Mouse (Mus musculus): Measurements from ENCODE around the gene Selenow. TPM values are rescaled to one million over a fixed set of nuclear protein-coding genes. Genes with fewer than 3 reads are reported as not detected.

Gene Selenow
- polyA plus RNA-seq, 1 experiment: 474 TPM

DNA sequence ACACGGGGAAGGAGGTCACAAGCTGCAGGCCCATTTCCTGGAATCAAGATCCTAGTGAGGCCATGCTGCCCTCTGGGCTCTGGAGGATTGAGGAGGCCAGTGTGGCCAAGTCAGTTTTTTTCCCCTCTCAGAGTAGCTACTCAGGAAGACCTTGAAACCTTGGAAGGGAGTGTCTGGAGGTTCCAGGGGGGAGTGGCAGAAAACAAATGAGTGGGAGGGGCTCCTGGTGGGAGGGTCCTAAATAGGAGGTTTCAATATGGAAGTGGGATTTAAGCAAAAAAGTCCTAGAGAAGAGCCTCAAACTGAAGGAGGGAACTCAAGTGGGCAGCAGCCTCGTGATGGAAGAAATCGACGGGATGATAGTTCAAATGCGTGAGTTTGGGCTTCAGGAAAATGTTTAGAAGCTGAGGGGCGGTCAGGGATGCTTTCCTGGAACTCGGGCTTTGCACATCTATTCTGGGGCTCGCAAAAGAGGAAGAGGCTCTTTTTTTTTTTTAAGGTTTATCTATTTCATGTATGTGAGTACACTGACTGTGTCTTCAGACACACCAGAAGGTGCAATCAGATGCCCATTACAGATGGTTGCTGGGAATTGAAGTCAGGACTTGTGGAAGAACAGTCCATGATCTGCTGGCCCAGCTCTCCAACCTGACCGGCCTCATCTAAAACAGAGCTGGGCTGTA lies 20.7 kb downstream of the Selenow start:
- H3K27me3 ChIP-seq (ENCODE audit: control insufficient read depth, insufficient read depth, low read length): no peaks in the 10 kb centered on the region
- 63% methylated on average over 9 of the region's 9 CpGs for WGBS
- H3K36me3 ChIP-seq (ENCODE audit: control insufficient read depth, insufficient read depth, low read length): no peaks in the 10 kb centered on the region
- DNase-seq: no peak
- no peaks in the 10 kb centered on the region for H3K4me1 ChIP-seq (replicated peaks; ENCODE audit: control insufficient read depth, insufficient read depth, low read length)
- no peak for TF ChIP-seq CTCF (IDR thresholded peaks at IDR 0.05; ENCODE audit: borderline replicate concordance, control insufficient read depth, extremely low read depth, insufficient read depth, low read length, poor library complexity)
- TF ChIP-seq POLR2A (IDR thresholded peaks at IDR 0.05; ENCODE audit: control insufficient read depth, extremely low read depth, insufficient read depth, low read length, poor library complexity): no peak
- H3K27ac ChIP-seq (ENCODE audit: control insufficient read depth, insufficient read depth, low read length): no peak overlapping the region
- H3K4me3 ChIP-seq (ENCODE audit: control insufficient read depth, insufficient read depth, low read length): no peak overlapping the region

DNA sequence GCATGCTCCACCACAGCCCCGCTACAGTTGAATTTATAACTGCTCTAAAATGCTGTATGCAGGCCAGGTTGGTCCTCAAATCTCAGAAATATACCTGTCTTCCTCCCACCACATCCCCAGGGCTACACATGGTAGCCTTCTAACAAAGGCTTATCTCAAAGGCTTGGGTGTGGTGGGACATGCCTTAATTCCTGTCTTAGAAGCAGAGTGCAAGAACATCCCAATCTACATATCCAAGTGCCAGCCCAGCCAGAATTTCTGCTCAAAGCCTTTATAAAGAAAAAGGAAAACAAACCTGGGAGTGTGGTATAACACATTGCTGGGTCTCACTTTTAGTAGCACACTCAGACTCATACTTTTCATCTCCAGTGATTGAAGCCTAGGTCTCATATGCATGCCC lies 28.0 kb downstream of the Selenow start:
- H3K27ac ChIP-seq (ENCODE audit: control insufficient read depth, insufficient read depth, low read length): no peak overlapping the region
- 76% methylated on average over 1 of the region's 1 CpGs for WGBS
- H3K27me3 ChIP-seq (ENCODE audit: control insufficient read depth, insufficient read depth, low read length): no peaks in the 10 kb centered on the region
- H3K4me1 ChIP-seq (replicated peaks; ENCODE audit: control insufficient read depth, insufficient read depth, low read length): no peaks in the 10 kb centered on the region
- H3K36me3 ChIP-seq (ENCODE audit: control insufficient read depth, insufficient read depth, low read length): no peaks in the 10 kb centered on the region
- H3K4me3 ChIP-seq (ENCODE audit: control insufficient read depth, insufficient read depth, low read length): no peak overlapping the region
- DNase-seq: no peak
- TF ChIP-seq CTCF (IDR thresholded peaks at IDR 0.05; ENCODE audit: borderline replicate concordance, control insufficient read depth, extremely low read depth, insufficient read depth, low read length, poor library complexity) (no peak), POLR2A (IDR thresholded peaks at IDR 0.05; ENCODE audit: control insufficient read depth, extremely low read depth, insufficient read depth, low read length, poor library complexity) (no peak)

DNA sequence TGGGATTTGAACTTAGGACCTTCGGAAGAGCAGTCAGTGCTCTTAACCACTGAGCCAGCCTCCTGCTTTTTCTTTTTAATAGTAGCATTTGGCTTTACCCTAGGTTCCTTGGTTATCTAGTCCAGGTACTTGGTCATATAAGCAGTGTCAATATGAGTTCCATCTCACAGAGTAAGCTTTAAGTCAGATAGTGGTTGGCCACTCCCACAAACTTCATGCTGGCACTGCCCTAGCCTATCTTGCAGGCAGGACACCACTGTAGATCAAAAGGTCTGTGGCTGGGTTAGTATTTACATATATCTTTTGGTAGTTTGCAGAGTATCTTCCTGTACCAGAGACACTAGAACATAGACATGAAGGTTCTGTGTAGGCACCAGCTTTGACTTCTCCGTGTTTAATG lies 38.1 kb downstream of the Selenow start:
- TF ChIP-seq CTCF (IDR thresholded peaks at IDR 0.05; ENCODE audit: borderline replicate concordance, control insufficient read depth, extremely low read depth, insufficient read depth, low read length, poor library complexity) (no peak), POLR2A (IDR thresholded peaks at IDR 0.05; ENCODE audit: control insufficient read depth, extremely low read depth, insufficient read depth, low read length, poor library complexity) (no peak)
- no peak overlapping the region for H3K27ac ChIP-seq (ENCODE audit: control insufficient read depth, insufficient read depth, low read length)
- no peak overlapping the region for H3K4me3 ChIP-seq (ENCODE audit: control insufficient read depth, insufficient read depth, low read length)
- H3K27me3 ChIP-seq (ENCODE audit: control insufficient read depth, insufficient read depth, low read length): no peaks in the 10 kb centered on the region
- H3K4me1 ChIP-seq (replicated peaks; ENCODE audit: control insufficient read depth, insufficient read depth, low read length): no peaks in the 10 kb centered on the region
- 89% methylated on average over 2 of the region's 2 CpGs for WGBS
- DNase-seq: no peak
- H3K36me3 ChIP-seq (ENCODE audit: control insufficient read depth, insufficient read depth, low read length): no peaks in the 10 kb centered on the region

DNA sequence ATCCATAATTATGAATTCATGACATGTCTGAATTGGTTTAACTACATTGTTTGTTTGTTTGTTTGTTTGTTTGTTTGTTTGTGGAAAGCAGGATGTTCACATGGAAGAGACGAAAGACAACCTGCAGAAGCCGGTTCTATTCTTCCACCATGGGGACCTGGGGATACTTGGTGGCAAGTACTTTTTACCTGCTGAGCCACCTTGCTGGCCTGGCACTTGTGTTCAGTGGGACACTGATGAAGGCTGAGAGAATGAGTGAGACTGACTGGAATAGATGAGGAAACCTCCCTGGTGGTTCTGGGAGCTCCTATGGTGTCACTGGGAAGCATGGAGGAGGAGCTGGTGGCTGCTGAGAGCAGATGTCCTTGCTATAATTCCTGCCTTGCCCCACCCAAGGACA lies 39.9 kb downstream of the Selenow start, which contains the start of gene Crxos:
TSS of gene Crxos (plus strand) at position 301 of the 400 bp plus-strand sequence.
- Histone ChIP-seq H3K27ac (ENCODE audit: control insufficient read depth, insufficient read depth, low read length) (no peak within 1 kb of the TSS), H3K4me3 (ENCODE audit: control insufficient read depth, insufficient read depth, low read length) (no peak within 1 kb of the TSS), H3K36me3 (ENCODE audit: control insufficient read depth, insufficient read depth, low read length) (no peaks in the 10 kb centered on the region), H3K4me1 (replicated peaks; ENCODE audit: control insufficient read depth, insufficient read depth, low read length) (no peaks in the 10 kb centered on the region), H3K27me3 (ENCODE audit: control insufficient read depth, insufficient read depth, low read length) (no peaks in the 10 kb centered on the region)
- no peak for DNase-seq
- 93% methylated on average over 2 of the region's 2 CpGs for WGBS
- TF ChIP-seq CTCF (IDR thresholded peaks at IDR 0.05; ENCODE audit: borderline replicate concordance, control insufficient read depth, extremely low read depth, insufficient read depth, low read length, poor library complexity): no peak
- TF ChIP-seq POLR2A (IDR thresholded peaks at IDR 0.05; ENCODE audit: control insufficient read depth, extremely low read depth, insufficient read depth, low read length, poor library complexity): no peak

DNA sequence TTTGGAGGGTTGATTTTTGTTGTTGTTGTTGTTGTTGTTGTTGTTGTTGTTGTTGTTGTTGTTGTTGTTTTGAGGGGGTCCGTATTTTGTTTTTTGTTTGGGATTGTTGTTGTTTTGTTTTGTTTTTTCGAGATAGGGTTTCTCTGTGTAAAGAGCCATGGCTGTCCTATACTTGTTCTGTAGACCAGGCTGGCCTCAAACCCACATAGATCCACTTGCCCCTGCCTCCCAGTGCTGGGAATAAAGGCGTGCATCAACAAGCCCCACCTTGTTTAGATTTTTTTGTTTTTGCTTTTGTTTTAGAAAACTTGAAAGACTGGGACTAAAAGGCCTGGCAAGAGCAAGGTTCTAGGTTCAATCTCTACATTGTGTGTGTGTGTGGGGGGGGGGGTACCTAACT lies 40.4 kb downstream of the Selenow start:
- no peaks in the 10 kb centered on the region for H3K4me1 ChIP-seq (replicated peaks; ENCODE audit: control insufficient read depth, insufficient read depth, low read length)
- WGBS: 76% methylated on average over 3 of the region's 3 CpGs
- TF ChIP-seq CTCF (IDR thresholded peaks at IDR 0.05; ENCODE audit: borderline replicate concordance, control insufficient read depth, extremely low read depth, insufficient read depth, low read length, poor library complexity): no peak
- TF ChIP-seq POLR2A (IDR thresholded peaks at IDR 0.05; ENCODE audit: control insufficient read depth, extremely low read depth, insufficient read depth, low read length, poor library complexity): no peak

DNA sequence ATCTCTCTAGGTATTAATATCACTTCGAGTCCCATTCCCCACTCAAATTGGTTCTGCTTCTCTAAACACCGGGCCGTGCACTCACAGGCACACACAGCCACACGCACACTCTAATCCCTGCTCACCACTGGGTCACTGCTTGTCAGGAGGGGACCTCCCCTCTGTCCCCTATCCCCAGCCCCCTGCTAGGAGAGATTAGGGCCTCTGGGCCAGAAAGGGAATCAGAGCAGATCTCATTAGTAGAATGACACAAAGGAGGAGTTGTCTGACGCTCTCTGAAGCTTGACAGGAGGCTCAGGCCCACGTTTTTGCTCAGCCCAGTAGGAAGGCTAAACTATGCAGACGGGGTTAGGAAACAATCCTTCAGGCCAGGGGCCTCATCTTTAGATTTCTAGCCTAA lies 40.8 kb downstream of the Selenow start:
- no peak overlapping the region for H3K4me3 ChIP-seq (ENCODE audit: control insufficient read depth, insufficient read depth, low read length)

More for the DNA sequence above, 40.4 kb downstream of the Selenow start:
- no peak for DNase-seq
- Histone ChIP-seq H3K27me3 (ENCODE audit: control insufficient read depth, insufficient read depth, low read length) (no peaks in the 10 kb centered on the region), H3K4me3 (ENCODE audit: control insufficient read depth, insufficient read depth, low read length) (no peak overlapping the region), H3K27ac (ENCODE audit: control insufficient read depth, insufficient read depth, low read length) (no peak overlapping the region), H3K36me3 (ENCODE audit: control insufficient read depth, insufficient read depth, low read length) (no peaks in the 10 kb centered on the region)

More for the DNA sequence above, 40.8 kb downstream of the Selenow start:
- Histone ChIP-seq H3K27ac (ENCODE audit: control insufficient read depth, insufficient read depth, low read length) (no peak overlapping the region), H3K4me1 (replicated peaks; ENCODE audit: control insufficient read depth, insufficient read depth, low read length) (no peaks in the 10 kb centered on the region), H3K36me3 (ENCODE audit: control insufficient read depth, insufficient read depth, low read length) (no peaks in the 10 kb centered on the region), H3K27me3 (ENCODE audit: control insufficient read depth, insufficient read depth, low read length) (no peaks in the 10 kb centered on the region)
- DNase-seq: no peak
- TF ChIP-seq POLR2A (IDR thresholded peaks at IDR 0.05; ENCODE audit: control insufficient read depth, extremely low read depth, insufficient read depth, low read length, poor library complexity): no peak
- no peak for TF ChIP-seq CTCF (IDR thresholded peaks at IDR 0.05; ENCODE audit: borderline replicate concordance, control insufficient read depth, extremely low read depth, insufficient read depth, low read length, poor library complexity)
- WGBS: 40% methylated on average over 7 of the region's 7 CpGs

Measured in thymus, adult 2 months (tissue).